Mouse (Mus musculus) cortical plate, adult 2 months (tissue): Measurements from ENCODE around the gene Hscb. TPM values are rescaled to one million over a fixed set of nuclear protein-coding genes. Genes with fewer than 3 reads are reported as not detected.
A peak's percentile ranks its signal among the peaks of the same experiment; 100 is the strongest.

Experiments
- H3K27ac ChIP-seq: fragments of 200-500 bp; 2 replicates; pipeline ENCODE4 v1.5.1; 2012; ENCODE audit warnings: low read length, control low read depth, inconsistent platforms; ENCODE audit not compliant: insufficient read depth
- H3K4me1 ChIP-seq: fragments of 200-500 bp; 2 replicates; pipeline ENCODE4 v1.6.1; 2011; ENCODE audit warnings: low read length; ENCODE audit not compliant: control insufficient read depth, insufficient read depth
- H3K4me3 ChIP-seq: fragments of 200-500 bp; 2 replicates; pipeline ENCODE4 v1.5.1; 2011; ENCODE audit warnings: mild to moderate bottlenecking, low read length, control low read depth; ENCODE audit not compliant: insufficient read depth
- CTCF ChIP-seq: fragments of 200-500 bp; IDR thresholded peaks from 2 replicates; pipeline ENCODE4 v1.5.1; 2011; ENCODE audit warnings: mild to moderate bottlenecking, control low read depth, low read length; ENCODE audit not compliant: insufficient read depth; ENCODE audit errors: extremely low read depth
- POLR2A ChIP-seq: fragments of 200-500 bp; IDR thresholded peaks from 2 replicates; pipeline ENCODE4 v1.6.1; 2011; ENCODE audit warnings: mild to moderate bottlenecking, low read length, control low read depth; ENCODE audit not compliant: insufficient read depth; ENCODE audit errors: extremely low read depth
- polyA plus RNA-seq: library from polyadenylated mRNA; depleted of rRNA; stranded (reverse); fragments of >200 nt; gene quantifications from 2 replicates; pipeline ENCODE4 v1.2.3, GENCODE M21; 2012

Gene Hscb
- polyA plus RNA-seq, 1 experiment, result 15.3 TPM

DNA sequence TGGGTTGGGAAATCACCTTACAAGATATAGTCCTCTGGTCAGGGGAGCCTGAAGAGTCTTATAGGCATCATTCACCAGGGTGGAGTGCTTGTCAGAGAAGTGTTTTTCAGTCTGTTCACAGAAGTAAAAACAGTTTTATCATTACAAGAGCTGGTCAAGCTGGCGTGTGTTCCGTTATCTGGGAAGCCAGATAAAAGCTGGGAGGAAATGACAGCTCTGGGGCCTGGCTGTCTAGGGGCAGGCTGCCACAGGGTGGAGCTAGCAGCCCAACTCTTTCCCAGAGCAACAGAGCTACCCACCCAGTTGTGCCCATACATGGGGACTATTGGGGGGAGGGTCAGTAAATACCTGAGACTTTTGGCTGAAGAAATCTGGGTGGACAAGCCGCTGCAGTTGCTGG lies 3.6 kb downstream of the Hscb start:
- no peak overlapping the region for H3K27ac ChIP-seq
- TF ChIP-seq CTCF (peak; percentile 68), POLR2A (no peak)
- H3K4me1 ChIP-seq, result peaks cover 1% of the 10 kb centered on the region; the same call in 1 of the 2 replicates
- no peak overlapping the region for H3K4me3 ChIP-seq

DNA sequence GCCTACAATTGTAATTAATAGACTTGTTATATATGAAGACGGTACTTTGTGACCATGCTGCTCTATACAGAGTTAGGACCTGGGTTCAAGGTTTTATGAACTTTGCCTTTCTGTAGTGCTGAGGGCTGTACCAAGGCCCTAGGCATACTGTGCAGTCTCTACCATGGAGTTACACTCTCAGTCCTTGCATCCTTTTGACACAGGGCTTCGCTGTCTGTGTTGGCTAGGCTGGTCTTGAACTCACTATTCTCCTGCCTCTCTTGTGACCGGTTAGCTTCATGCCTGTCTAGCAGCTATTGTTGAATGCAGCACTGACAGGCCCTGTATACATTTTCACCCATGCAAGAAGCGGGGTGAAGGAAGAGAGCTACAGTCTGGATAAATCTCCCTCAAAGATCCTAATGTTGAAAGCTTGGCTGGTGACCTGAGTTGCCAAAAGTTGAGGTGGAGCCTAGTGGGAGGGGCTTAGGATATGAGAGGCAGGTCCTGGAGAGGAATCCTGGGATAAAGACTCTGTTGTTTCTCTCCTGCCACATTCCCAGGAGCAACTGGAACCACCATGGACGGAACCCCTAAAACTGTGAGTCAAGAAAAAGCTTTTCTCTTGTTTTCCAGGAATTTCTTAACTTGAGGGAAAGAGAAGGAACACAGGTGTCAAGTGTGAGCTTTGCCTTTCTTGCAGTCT lies 8.4 kb downstream of the Hscb start:
- no peak overlapping the region for H3K4me3 ChIP-seq
- no peaks in the 10 kb centered on the region for H3K4me1 ChIP-seq
- TF ChIP-seq CTCF (no peak), POLR2A (no peak)
- no peak overlapping the region for H3K27ac ChIP-seq

DNA sequence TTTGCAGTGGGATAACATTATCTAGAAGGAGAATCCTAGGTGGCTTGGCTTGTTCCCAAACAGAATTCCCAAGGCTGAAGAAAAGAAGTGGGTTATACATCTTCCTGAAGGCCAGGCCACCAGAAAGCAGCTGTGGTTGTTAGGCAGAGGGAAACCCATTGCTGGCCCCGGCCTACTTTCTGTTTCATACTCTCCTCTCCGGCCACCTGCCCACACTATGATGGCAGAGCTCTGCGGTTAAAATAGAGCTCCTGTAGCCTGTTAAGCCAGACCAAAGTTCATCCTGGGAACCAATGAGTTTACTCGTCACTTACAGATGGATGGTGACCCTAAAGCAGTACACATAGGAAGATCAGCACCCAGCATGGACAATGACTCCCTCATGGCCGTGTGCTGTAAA lies 12.0 kb downstream of the Hscb start:
- no peak for TF ChIP-seq CTCF
- TF ChIP-seq POLR2A, result no peak
- Histone ChIP-seq H3K4me1 (no peaks in the 10 kb centered on the region), H3K4me3 (no peak overlapping the region), H3K27ac (no peak overlapping the region)

GRCm38 (mm10) chr5:110826781-110827495 lies 12.6 kb downstream of the Hscb start:
- Histone ChIP-seq H3K4me1 (no peaks in the 10 kb centered on the region), H3K27ac (no peak overlapping the region), H3K4me3 (no peak overlapping the region)
- TF ChIP-seq CTCF (no peak), POLR2A (no peak)

DNA sequence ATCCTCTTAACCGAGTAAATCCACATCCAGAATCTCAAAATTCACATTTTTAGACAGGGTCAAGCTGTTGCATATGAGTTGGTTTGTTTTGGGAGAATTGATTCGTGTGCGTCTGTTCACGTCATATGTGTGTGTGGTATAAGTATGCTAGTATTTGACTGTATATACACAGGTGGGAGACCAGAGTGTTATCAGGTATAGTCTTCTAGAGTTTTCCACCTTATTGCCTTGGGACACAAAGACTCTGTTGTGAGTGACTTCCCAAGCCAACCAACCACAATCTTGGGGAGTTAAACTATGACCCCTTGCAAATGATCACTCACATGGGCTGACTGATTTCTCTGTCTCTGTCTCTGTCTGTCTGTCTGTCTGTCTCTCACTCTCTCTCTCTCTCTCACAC lies 15.2 kb downstream of the Hscb start:
- H3K4me3 ChIP-seq, result no peak overlapping the region
- no peak for TF ChIP-seq CTCF
- no peak for TF ChIP-seq POLR2A
- no peak overlapping the region for H3K27ac ChIP-seq
- H3K4me1 ChIP-seq, result no peaks in the 10 kb centered on the region

- H3K4me3 ChIP-seq, result peak within 1 kb of the TSS; percentile 49
- TF ChIP-seq POLR2A (peak; percentile 95), CTCF (no peak)
- H3K27ac ChIP-seq, result peak within 1 kb of the TSS; percentile 72; the same call in 1 of the 2 replicates
- peaks cover 5% of the 10 kb centered on the region; the same call in 1 of the 2 replicates for H3K4me1 ChIP-seq
These were observed 29.8 kb downstream of the Hscb start, which contains the start of gene Ulk1 for GRCm38 (mm10) chr5:110809667-110810325. Gene Ulk1 (minus strand): TSS chr5:110810097.

GRCm38 (mm10) chr5:110808821-110809666 lies 30.5 kb downstream of the Hscb start:
- Histone ChIP-seq H3K4me3 (peak overlapping the region; percentile 49), H3K27ac (no peak overlapping the region), H3K4me1 (peaks cover 5% of the 10 kb centered on the region; the same call in 1 of the 2 replicates)
- TF ChIP-seq POLR2A (no peak), CTCF (no peak)

- peak overlapping the region; percentile 49 for H3K4me3 ChIP-seq
- H3K27ac ChIP-seq, result 0 out of 2 replicates have a peak overlapping the region, but pooled peaks have one; percentile 29
- peak; percentile 25; the same call in 1 of the 2 replicates for TF ChIP-seq POLR2A
- no peak for TF ChIP-seq CTCF
- peaks cover 5% of the 10 kb centered on the region; the same call in 1 of the 2 replicates for H3K4me1 ChIP-seq
These were observed 31.4 kb downstream of the Hscb start for GRCm38 (mm10) chr5:110808061-110808631.
